Mouse (Mus musculus): Measurements from ENCODE around the gene Tjp3. TPM values are rescaled to one million over a fixed set of nuclear protein-coding genes. Genes with fewer than 3 reads are reported as not detected.

The Tjp3 gene
- polyA plus RNA-seq, 1 experiment, result 239 TPM

DNA sequence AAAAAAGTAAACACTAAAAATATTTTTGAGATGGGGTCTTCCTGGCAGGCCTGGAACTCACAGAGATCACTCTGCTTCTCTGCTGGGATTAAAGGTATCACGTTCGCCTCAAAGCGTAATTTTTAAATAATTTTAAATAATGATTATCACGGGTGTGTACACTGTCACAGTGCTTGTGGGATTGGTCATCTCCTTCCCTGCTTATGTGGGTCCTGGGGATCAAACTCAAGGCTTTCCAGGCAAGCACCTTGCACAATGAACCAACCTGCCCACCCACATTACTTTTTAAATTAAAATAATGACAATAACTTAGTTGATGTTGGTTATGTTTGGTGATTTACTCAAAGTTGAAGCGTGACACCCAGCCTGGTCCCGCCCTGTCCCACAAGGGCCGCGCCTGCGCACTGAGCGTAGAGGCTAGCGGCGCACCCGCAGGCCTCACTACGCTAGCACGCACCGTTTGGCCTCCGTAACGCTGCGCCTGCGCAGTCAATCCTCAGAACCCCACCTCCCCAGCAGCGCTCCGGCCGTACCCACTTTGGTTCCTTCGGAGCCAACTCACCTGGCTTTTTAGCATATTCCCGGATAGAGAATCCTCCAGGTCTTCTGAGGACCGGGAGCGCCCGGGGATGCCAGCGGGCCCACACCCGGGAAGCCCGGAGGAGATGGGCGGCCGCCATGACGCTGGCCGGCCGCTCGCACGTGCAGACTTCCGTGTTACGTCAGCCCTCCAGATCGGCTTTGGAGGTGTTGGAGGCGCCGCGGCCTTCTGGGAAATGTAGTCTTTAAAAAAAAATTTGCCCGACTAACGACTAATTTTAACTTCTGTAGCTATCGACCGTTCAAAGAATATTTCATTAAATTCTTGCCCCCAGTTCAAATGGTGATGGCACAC is 24.9 kb downstream of the Tjp3 start, which contains the start of the genes Mrpl54 and Apba3:
Mrpl54 (minus strand) TSS at position 724 of the 895 bp plus-strand sequence.
Apba3 (plus strand) TSS at position 750 of the 895 bp plus-strand sequence.
- Histone ChIP-seq H3K36me3 (ENCODE audit: control insufficient read depth, insufficient read depth, low read length) (peaks cover 12% of the 10 kb centered on the region), H3K4me3 (ENCODE audit: low read depth, low read length) (peak within 1 kb of the TSS; percentile 75), H3K27me3 (ENCODE audit: control insufficient read depth, insufficient read depth, low read length) (no peaks in the 10 kb centered on the region), H3K4me1 (ENCODE audit: control insufficient read depth, insufficient read depth, insufficient read length, low read length) (peaks cover 12% of the 10 kb centered on the region), H3K27ac (ENCODE audit: insufficient read depth, low read depth, low read length) (peak within 1 kb of the TSS; percentile 82)
- TF ChIP-seq CTCF (IDR thresholded peaks at IDR 0.05; ENCODE audit: extremely low read depth, insufficient read length, insufficient replicate concordance, low read depth, low read length), result no peak
- TF ChIP-seq POLR2A (IDR thresholded peaks at IDR 0.05; ENCODE audit: low read depth, low read length), result peak; percentile 30
- WGBS, result under 1% methylated on average over 48 of the region's 48 CpGs

DNA sequence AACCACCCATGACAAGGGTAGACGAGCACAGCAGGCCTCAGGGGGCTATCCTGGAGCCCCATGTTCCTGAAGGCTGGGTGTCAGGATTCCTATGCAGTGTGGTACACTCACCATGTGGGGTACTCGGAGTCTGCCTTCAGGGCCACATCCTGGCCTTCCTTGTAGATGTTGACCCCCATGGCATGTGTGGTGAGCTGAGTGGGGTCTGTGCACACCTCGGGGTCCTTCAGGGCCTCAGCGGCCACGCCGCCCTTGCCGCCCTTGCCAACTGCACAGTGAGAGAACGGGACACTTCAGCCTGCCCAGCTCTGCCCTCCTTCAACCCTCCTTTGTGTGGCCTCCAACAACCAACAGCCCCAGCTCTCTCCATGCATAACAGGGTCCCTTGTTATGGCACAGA is 25.8 kb downstream of the Tjp3 start:
- WGBS, result 98% methylated on average over 8 of the region's 8 CpGs
- Histone ChIP-seq H3K27ac (ENCODE audit: insufficient read depth, low read depth, low read length) (no peak overlapping the region), H3K4me1 (ENCODE audit: control insufficient read depth, insufficient read depth, insufficient read length, low read length) (peaks cover 12% of the 10 kb centered on the region), H3K36me3 (ENCODE audit: control insufficient read depth, insufficient read depth, low read length) (peaks cover 4% of the 10 kb centered on the region; the same call in 1 of the 2 replicates), H3K27me3 (ENCODE audit: control insufficient read depth, insufficient read depth, low read length) (no peaks in the 10 kb centered on the region), H3K4me3 (ENCODE audit: low read depth, low read length) (no peak overlapping the region)
- no peak for TF ChIP-seq CTCF (IDR thresholded peaks at IDR 0.05; ENCODE audit: extremely low read depth, insufficient read length, insufficient replicate concordance, low read depth, low read length)
- TF ChIP-seq POLR2A (IDR thresholded peaks at IDR 0.05; ENCODE audit: low read depth, low read length), result no peak

DNA sequence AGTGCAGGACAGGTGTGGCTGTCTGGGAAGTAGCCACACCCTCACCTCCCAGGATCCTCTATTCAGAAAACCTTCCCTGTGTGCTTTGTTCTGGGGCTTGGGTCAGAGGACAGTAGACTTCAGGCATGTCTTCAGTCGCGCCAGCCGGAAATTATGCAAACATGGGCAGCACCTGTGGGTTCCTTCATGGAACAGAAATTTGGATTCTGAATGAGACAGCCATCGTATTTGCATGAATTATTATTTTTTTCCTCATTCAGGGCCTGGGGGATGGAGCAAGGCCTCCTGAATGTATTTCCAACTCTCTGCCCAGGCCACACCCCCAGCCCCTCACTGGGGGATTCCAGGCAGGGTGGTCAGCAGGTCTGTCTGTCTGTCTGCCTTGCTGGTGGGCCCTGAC is 30.4 kb downstream of the Tjp3 start:
- peaks cover 4% of the 10 kb centered on the region; the same call in 1 of the 2 replicates for H3K4me1 ChIP-seq (ENCODE audit: control insufficient read depth, insufficient read depth, insufficient read length, low read length)
- no peak overlapping the region for H3K27ac ChIP-seq (ENCODE audit: insufficient read depth, low read depth, low read length)
- no peak overlapping the region for H3K4me3 ChIP-seq (ENCODE audit: low read depth, low read length)
- H3K36me3 ChIP-seq (ENCODE audit: control insufficient read depth, insufficient read depth, low read length), result peaks cover 4% of the 10 kb centered on the region; the same call in 1 of the 2 replicates
- 90% methylated on average over 4 of the region's 4 CpGs for WGBS
- no peak for TF ChIP-seq POLR2A (IDR thresholded peaks at IDR 0.05; ENCODE audit: low read depth, low read length)
- TF ChIP-seq CTCF (IDR thresholded peaks at IDR 0.05; ENCODE audit: extremely low read depth, insufficient read length, insufficient replicate concordance, low read depth, low read length), result no peak
- H3K27me3 ChIP-seq (ENCODE audit: control insufficient read depth, insufficient read depth, low read length), result peaks cover 7% of the 10 kb centered on the region

DNA sequence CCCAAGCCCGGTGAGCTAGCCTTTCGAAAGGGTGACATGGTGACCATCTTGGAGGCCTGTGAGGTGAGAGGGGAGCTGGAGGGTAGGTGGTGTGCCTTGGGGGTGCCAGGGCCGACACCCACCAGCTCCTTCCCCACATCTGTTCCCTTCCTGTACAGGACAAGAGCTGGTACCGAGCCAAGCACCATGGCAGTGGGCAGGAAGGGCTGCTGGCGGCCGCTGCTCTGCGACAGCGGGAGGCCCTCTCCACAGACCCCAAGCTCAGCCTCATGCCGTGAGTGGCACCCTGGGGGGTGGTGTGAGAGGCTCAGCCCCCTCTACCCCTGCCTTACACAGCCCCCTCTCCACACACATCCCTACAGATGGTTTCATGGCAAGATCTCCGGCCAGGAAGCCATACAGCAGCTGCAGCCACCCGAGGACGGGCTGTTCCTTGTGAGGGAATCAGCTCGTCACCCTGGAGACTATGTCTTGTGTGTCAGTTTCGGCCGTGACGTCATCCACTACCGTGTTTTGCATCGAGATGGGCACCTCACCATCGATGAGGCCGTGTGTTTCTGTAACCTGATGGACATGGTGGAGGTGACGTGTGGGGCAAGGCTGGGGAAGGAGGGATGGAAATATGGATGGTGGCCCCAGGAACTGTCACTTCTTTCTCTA is 32.0 kb downstream of the Tjp3 start:
- H3K27me3 ChIP-seq (ENCODE audit: control insufficient read depth, insufficient read depth, low read length), result peaks cover 7% of the 10 kb centered on the region
- WGBS, result 46% methylated on average over 21 of the region's 21 CpGs
- H3K4me3 ChIP-seq (ENCODE audit: low read depth, low read length), result no peak overlapping the region
- TF ChIP-seq POLR2A (IDR thresholded peaks at IDR 0.05; ENCODE audit: low read depth, low read length) (no peak), CTCF (IDR thresholded peaks at IDR 0.05; ENCODE audit: extremely low read depth, insufficient read length, insufficient replicate concordance, low read depth, low read length) (no peak)
- no peak overlapping the region for H3K27ac ChIP-seq (ENCODE audit: insufficient read depth, low read depth, low read length)
- H3K4me1 ChIP-seq (ENCODE audit: control insufficient read depth, insufficient read depth, insufficient read length, low read length), result peaks cover 2% of the 10 kb centered on the region; the same call in 1 of the 2 replicates
- H3K36me3 ChIP-seq (ENCODE audit: control insufficient read depth, insufficient read depth, low read length), result peaks cover 3% of the 10 kb centered on the region; the same call in 1 of the 2 replicates

DNA sequence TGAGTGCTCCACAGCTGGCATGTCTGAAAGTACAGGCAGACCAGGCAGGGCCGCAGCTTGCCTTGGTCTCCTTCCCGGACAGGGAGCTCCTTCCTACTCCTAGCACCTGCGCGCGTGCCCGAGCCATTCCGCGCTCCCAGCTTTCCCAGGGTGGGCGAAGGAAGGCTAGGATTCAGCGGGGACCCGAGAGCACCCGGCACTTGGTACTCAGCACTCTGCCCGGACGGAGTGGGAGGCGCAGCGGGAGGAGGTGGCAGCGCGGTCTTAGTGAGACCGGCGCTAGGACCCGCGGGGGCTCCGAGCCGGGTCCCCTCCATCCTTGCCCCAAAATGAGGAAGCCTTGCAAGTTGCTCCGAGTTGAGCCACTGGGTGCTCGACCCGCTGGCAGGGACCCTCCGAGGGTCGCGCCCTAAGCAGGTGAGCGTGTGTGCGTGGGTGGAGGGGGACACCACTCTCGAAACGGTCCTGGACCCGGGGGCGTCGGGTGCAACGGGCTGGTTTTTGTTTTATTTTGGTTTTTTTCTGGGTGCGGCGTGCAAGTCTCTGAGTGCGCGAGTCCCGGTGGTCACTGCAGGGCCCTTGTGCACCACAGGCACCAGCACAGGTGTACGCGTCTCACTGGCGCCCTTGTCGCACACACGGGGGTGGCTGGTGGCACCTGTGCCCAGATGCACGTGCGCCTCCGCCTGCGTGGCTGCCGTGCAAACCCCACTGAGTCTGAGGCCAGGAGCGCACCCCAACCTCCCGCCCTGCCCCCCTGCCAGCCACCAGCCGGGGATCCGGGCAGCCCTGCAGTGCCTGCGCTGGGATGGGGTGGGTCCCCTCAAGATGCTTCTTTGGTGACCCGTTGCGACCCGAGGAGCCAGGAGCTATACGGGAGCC is 34.0 kb downstream of the Tjp3 start:
- 1% methylated on average over 62 of the region's 62 CpGs for WGBS
- no peak for TF ChIP-seq CTCF (IDR thresholded peaks at IDR 0.05; ENCODE audit: extremely low read depth, insufficient read length, insufficient replicate concordance, low read depth, low read length)
- 0 out of 2 replicates have a peak, but pooled peaks have one; percentile 24 for TF ChIP-seq POLR2A (IDR thresholded peaks at IDR 0.05; ENCODE audit: low read depth, low read length)
- H3K36me3 ChIP-seq (ENCODE audit: control insufficient read depth, insufficient read depth, low read length), result no peaks in the 10 kb centered on the region
- H3K27me3 ChIP-seq (ENCODE audit: control insufficient read depth, insufficient read depth, low read length), result peaks cover 18% of the 10 kb centered on the region
- H3K4me1 ChIP-seq (ENCODE audit: control insufficient read depth, insufficient read depth, insufficient read length, low read length), result peaks cover 2% of the 10 kb centered on the region; the same call in 1 of the 2 replicates
- H3K27ac ChIP-seq (ENCODE audit: insufficient read depth, low read depth, low read length), result no peak overlapping the region
- H3K4me3 ChIP-seq (ENCODE audit: low read depth, low read length), result peak overlapping the region; percentile 52

DNA sequence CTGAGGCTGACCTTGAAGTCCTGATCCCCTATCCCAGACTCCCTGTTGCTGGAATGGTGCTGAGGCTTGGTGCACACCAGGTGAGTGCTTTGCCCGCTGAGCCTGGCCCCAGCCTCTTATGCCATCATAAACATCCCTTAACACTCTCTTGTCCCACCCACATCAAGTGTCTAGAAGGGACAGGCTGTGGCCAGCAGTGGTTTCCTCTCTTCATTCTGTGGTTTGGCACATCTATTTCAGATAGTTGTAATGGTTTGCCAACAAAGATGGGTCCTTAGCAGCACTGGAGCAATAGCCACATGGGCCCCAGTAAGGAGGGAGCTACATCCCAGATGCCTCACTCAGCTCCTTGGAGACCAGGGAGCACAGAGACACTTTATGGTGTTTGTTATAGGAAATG is 36.5 kb downstream of the Tjp3 start:
- no peak for TF ChIP-seq CTCF (IDR thresholded peaks at IDR 0.05; ENCODE audit: extremely low read depth, insufficient read length, insufficient replicate concordance, low read depth, low read length)
- H3K36me3 ChIP-seq (ENCODE audit: control insufficient read depth, insufficient read depth, low read length), result no peaks in the 10 kb centered on the region
- H3K27me3 ChIP-seq (ENCODE audit: control insufficient read depth, insufficient read depth, low read length), result peaks cover 22% of the 10 kb centered on the region

More for the DNA sequence above, 36.5 kb downstream of the Tjp3 start:
- Histone ChIP-seq H3K27ac (ENCODE audit: insufficient read depth, low read depth, low read length) (no peak overlapping the region), H3K4me1 (ENCODE audit: control insufficient read depth, insufficient read depth, insufficient read length, low read length) (peaks cover 10% of the 10 kb centered on the region), H3K4me3 (ENCODE audit: low read depth, low read length) (no peak overlapping the region)
- WGBS, result 42% methylated on average over 1 of the region's 1 CpGs

Data from small intestine, adult 2 months (tissue).